Mouse (Mus musculus) forebrain, embryonic 16.5 days (tissue): ENCODE measurements around the gene Capn12. TPM values are rescaled to one million over a fixed set of nuclear protein-coding genes. Genes with fewer than 3 reads are reported as not detected.
"Not testable (repeated sequence)": the region's sequence is repeated elsewhere in the genome, so short reads cannot be mapped to it uniquely, and the experiment has no call there.

Experiments used
- ATAC-seq: fragments of 200-750 bp; cut with Nextera tagmentation; 2 replicates; pipeline ENCODE4 v1.8.0; 2017; ENCODE audit warnings: mild to moderate bottlenecking, moderate library complexity
- H3K27ac ChIP-seq: fragments of 300-500 bp; sonication (generic); 2 replicates; pipeline ENCODE4 v1.5.1; 2014; ENCODE audit warnings: low read length, control low read depth
- H3K27me3 ChIP-seq: fragments of 300-500 bp; sonication (generic); replicated peaks from 2 replicates; pipeline ENCODE4 v1.6.1; 2014; ENCODE audit warnings: low read length; ENCODE audit not compliant: control insufficient read depth, insufficient read depth
- H3K36me3 ChIP-seq: fragments of 300-500 bp; sonication (generic); 2 replicates; pipeline ENCODE4 v1.6.1; 2014; ENCODE audit not compliant: control insufficient read depth, insufficient read depth
- H3K4me1 ChIP-seq: fragments of 300-500 bp; sonication (generic); replicated peaks from 2 replicates; pipeline ENCODE4 v1.6.1; 2014; ENCODE audit warnings: low read length; ENCODE audit not compliant: control insufficient read depth, insufficient read depth
- H3K4me2 ChIP-seq: fragments of 300-500 bp; sonication (generic); 2 replicates; pipeline ENCODE4 v1.6.1; 2014; ENCODE audit warnings: mild to moderate bottlenecking, low read length, control low read depth
- H3K4me3 ChIP-seq: fragments of 300-500 bp; sonication (generic); replicated peaks from 2 replicates; pipeline ENCODE4 v1.5.1; 2014; ENCODE audit warnings: mild to moderate bottlenecking, low read length, control low read depth
- H3K9ac ChIP-seq: fragments of 300-500 bp; sonication (generic); replicated peaks from 2 replicates; pipeline ENCODE4 v1.6.1; 2014; ENCODE audit warnings: low read depth, low read length, control low read depth
- H3K9me3 ChIP-seq: fragments of 300-500 bp; sonication (generic); 2 replicates; pipeline ENCODE4 v1.6.1; 2016; ENCODE audit warnings: low read length; ENCODE audit not compliant: control insufficient read depth
- WGBS: fragments of 180-500 bp; shearing (Covaris S2); extraction: QIAGEN DNeasy Blood & Tissue Kit; methylation state at CpG from one replicate; pipeline ENCODE4 v1.1.7; 2014; 5-methylcytosine and 5-hydroxymethylcytosine counted together
- polyA plus RNA-seq: library from polyadenylated mRNA; unstranded; fragments of >200 nt; fragmentation: Nextera tagmentation; extraction: Ambion mirVana; gene quantifications from 2 replicates; pipeline ENCODE4 v1.2.1, GENCODE M21; 2015

The Capn12 gene
- polyA plus RNA-seq, 1 experiment from 2014 or later, result 0.81 TPM

- WGBS, result 78% methylated on average over 2 of the region's 2 CpGs
- Histone ChIP-seq H3K27me3 (no peaks in the 10 kb centered on the region), H3K36me3 (no peaks in the 10 kb centered on the region), H3K9ac (no peak overlapping the region), H3K27ac (no peak overlapping the region), H3K9me3 (no peaks in the 10 kb centered on the region), H3K4me3 (no peak overlapping the region), H3K4me1 (no peaks in the 10 kb centered on the region), H3K4me2 (no peak overlapping the region)
- no peak for ATAC-seq
Measured at GRCm38 (mm10) chr7:28874565-28874964, 6.7 kb upstream of the Capn12 start.

- no peak overlapping the region for H3K9ac ChIP-seq
- H3K27ac ChIP-seq, result no peak overlapping the region
- H3K4me1 ChIP-seq, result no peaks in the 10 kb centered on the region
- H3K27me3 ChIP-seq, result no peaks in the 10 kb centered on the region
- 79% methylated on average over 4 of the region's 4 CpGs for WGBS
- no peaks in the 10 kb centered on the region for H3K36me3 ChIP-seq
- no peaks in the 10 kb centered on the region for H3K9me3 ChIP-seq
- H3K4me2 ChIP-seq, result no peak overlapping the region
- H3K4me3 ChIP-seq, result no peak overlapping the region
- no peak for ATAC-seq
Measured at GRCm38 (mm10) chr7:28876099-28876498, 5.1 kb upstream of the Capn12 start.

- H3K27ac ChIP-seq, result no peak overlapping the region
- H3K4me3 ChIP-seq, result no peak overlapping the region
- no peaks in the 10 kb centered on the region for H3K4me1 ChIP-seq
- no peak overlapping the region for H3K9ac ChIP-seq
- H3K4me2 ChIP-seq, result no peak overlapping the region
- H3K27me3 ChIP-seq, result no peaks in the 10 kb centered on the region
- H3K36me3 ChIP-seq, result no peaks in the 10 kb centered on the region
- no peak for ATAC-seq
- WGBS, result 87% methylated on average over 7 of the region's 7 CpGs
- no peaks in the 10 kb centered on the region for H3K9me3 ChIP-seq
Measured at GRCm38 (mm10) chr7:28877155-28877554, 4.1 kb upstream of the Capn12 start.

GRCm38 (mm10) chr7:28877856-28878255 lies 3.4 kb upstream of the Capn12 start:
- no peaks in the 10 kb centered on the region for H3K27me3 ChIP-seq
- no peak overlapping the region for H3K4me2 ChIP-seq
- H3K36me3 ChIP-seq, result no peaks in the 10 kb centered on the region
- 71% methylated on average over 4 of the region's 4 CpGs for WGBS
- H3K27ac ChIP-seq, result no peak overlapping the region
- H3K9me3 ChIP-seq, result no peaks in the 10 kb centered on the region
- no peak overlapping the region for H3K9ac ChIP-seq
- no peaks in the 10 kb centered on the region for H3K4me1 ChIP-seq
- ATAC-seq, result no peak
- H3K4me3 ChIP-seq, result no peak overlapping the region

GRCm38 (mm10) chr7:28879606-28880005 lies 1.6 kb upstream of the Capn12 start:
- no peak overlapping the region for H3K27ac ChIP-seq
- H3K9ac ChIP-seq, result no peak overlapping the region
- H3K4me2 ChIP-seq, result no peak overlapping the region
- H3K4me3 ChIP-seq, result no peak overlapping the region
- no peaks in the 10 kb centered on the region for H3K4me1 ChIP-seq
- no peaks in the 10 kb centered on the region for H3K9me3 ChIP-seq
- ATAC-seq, result no peak
- WGBS, result 88% methylated on average over 7 of the region's 7 CpGs
- no peaks in the 10 kb centered on the region for H3K36me3 ChIP-seq
- H3K27me3 ChIP-seq, result no peaks in the 10 kb centered on the region

DNA sequence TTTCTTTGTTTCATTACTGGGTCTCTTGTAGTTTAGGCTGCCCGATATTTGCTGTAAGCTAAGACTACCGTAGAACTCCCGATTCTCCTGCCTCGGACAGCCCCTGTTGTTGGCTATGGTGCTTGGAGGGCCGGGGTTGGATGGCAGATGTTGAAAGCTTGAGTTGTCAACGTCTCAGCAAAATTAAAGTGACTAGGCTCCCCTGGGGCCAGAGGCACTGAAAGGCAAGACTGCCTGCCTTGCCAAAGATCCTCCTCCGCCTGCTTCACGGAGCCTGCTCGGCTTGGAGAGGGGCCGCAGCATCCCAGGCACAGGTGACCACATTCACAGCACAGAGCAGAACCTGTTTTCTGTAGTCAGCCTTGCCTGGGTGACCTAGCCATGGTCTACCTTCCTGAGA lies 668 bp upstream of the Capn12 start:
- H3K9me3 ChIP-seq, result no peaks in the 10 kb centered on the region
- H3K9ac ChIP-seq, result no peak overlapping the region
- 79% methylated on average over 10 of the region's 10 CpGs for WGBS
- H3K27me3 ChIP-seq, result no peaks in the 10 kb centered on the region
- no peak overlapping the region for H3K4me2 ChIP-seq
- H3K4me3 ChIP-seq, result no peak overlapping the region
- ATAC-seq, result no peak
- H3K27ac ChIP-seq, result no peak overlapping the region
- no peaks in the 10 kb centered on the region for H3K36me3 ChIP-seq
- no peaks in the 10 kb centered on the region for H3K4me1 ChIP-seq

- no peaks in the 10 kb centered on the region for H3K9me3 ChIP-seq
- WGBS, result 62% methylated on average over 11 of the region's 11 CpGs
- no peaks in the 10 kb centered on the region for H3K4me1 ChIP-seq
- H3K9ac ChIP-seq, result no peak overlapping the region
- no peak for ATAC-seq
- no peak overlapping the region for H3K27ac ChIP-seq
- no peak overlapping the region for H3K4me3 ChIP-seq
- peaks cover 10% of the 10 kb centered on the region for H3K27me3 ChIP-seq
- no peaks in the 10 kb centered on the region for H3K36me3 ChIP-seq
- H3K4me2 ChIP-seq, result no peak overlapping the region
Measured at GRCm38 (mm10) chr7:28883039-28883438, 1.8 kb downstream of the Capn12 start.

- not testable (repeated sequence) for H3K4me3 ChIP-seq, H3K9me3 ChIP-seq, H3K36me3 ChIP-seq, H3K9ac ChIP-seq, H3K4me2 ChIP-seq, ATAC-seq, H3K4me1 ChIP-seq, H3K27ac ChIP-seq
- 92% methylated on average over 3 of the region's 4 CpGs for WGBS
- peaks cover 14% of the 10 kb centered on the region for H3K27me3 ChIP-seq
Measured at GRCm38 (mm10) chr7:28883704-28884103, 2.5 kb downstream of the Capn12 start.

DNA sequence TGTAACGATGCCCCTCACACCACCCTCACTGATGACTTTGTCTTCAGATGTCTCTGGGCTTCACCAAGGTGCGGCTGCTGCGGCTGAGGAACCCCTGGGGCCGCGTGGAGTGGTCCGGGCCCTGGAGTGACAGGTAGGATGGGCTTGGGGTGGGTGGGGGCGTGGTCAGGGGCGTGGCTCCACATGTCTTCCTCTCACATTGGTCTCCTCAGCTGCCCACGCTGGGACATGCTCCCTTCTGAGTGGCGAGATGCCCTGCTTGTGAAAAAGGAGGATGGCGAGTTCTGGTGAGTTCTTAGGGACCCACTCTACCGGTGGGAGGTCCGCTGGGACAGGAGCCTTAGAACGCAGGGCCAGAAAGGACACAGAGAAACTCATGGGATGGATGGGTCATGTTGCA lies 5.3 kb downstream of the Capn12 start:
- Histone ChIP-seq H3K4me1 (peaks cover 9% of the 10 kb centered on the region), H3K9ac (no peak overlapping the region), H3K27ac (no peak overlapping the region), H3K36me3 (no peaks in the 10 kb centered on the region), H3K4me3 (no peak overlapping the region), H3K27me3 (peaks cover 21% of the 10 kb centered on the region), H3K9me3 (no peaks in the 10 kb centered on the region), H3K4me2 (no peak overlapping the region)
- 20% methylated on average over 14 of the region's 14 CpGs for WGBS
- ATAC-seq, result no peak

GRCm38 (mm10) chr7:28888701-28889161 lies 7.5 kb downstream of the Capn12 start:
- 1% methylated on average over 27 of the region's 27 CpGs for WGBS
- H3K4me1 ChIP-seq, result peaks cover 9% of the 10 kb centered on the region
- peaks cover 21% of the 10 kb centered on the region for H3K27me3 ChIP-seq
- peak; percentile 37; the same call in 1 of the 2 replicates for ATAC-seq
- H3K4me3 ChIP-seq, result peak overlapping the region; percentile 42
- H3K9ac ChIP-seq, result peak overlapping the region; percentile 51
- no peaks in the 10 kb centered on the region for H3K9me3 ChIP-seq
- no peak overlapping the region for H3K27ac ChIP-seq
- peaks cover 9% of the 10 kb centered on the region for H3K36me3 ChIP-seq
- H3K4me2 ChIP-seq, result peak overlapping the region; percentile 65
